Mouse (Mus musculus) C2C12 (cell line): ENCODE results near the gene Scaf11.

Experiments used
- CTCF ChIP-seq: IDR thresholded peaks from one replicate; pipeline ENCODE4 v1.5.1; 2011; ENCODE audit not compliant: control insufficient read depth, insufficient read depth, insufficient read length
- MAX ChIP-seq: IDR thresholded peaks from one replicate; pipeline ENCODE4 v1.6.1; 2011; ENCODE audit warnings: mild to moderate bottlenecking, control low read depth
- MYOG ChIP-seq: IDR thresholded peaks from one replicate; pipeline ENCODE4 v1.6.1; 2011; ENCODE audit not compliant: control insufficient read depth, insufficient read length; ENCODE audit errors: extremely low read depth
- USF1 ChIP-seq: IDR thresholded peaks from one replicate; pipeline ENCODE4 v1.6.1; 2011; ENCODE audit warnings: low read depth, mild to moderate bottlenecking, control low read depth, moderate library complexity

GRCm38 (mm10) chr15:96458273-96458672, 2.4 kb downstream of the Scaf11 start:
- TF ChIP-seq CTCF (no peak), MAX (no peak), MYOG (no peak), USF1 (no peak)
